Mouse (Mus musculus) adrenal gland (tissue): ENCODE data around the gene Higd1c.
"Not testable (repeated sequence)": the region's sequence is repeated elsewhere in the genome, so short reads cannot be mapped to it uniquely, and the experiment has no call there.

ENCODE experiments used
- intact Hi-C: fragments of 180-260 bp; cut with DNase I; formaldehyde crosslinking; loops from one replicate; pipeline ENCODE4 v1.15.1; 2025
- long read RNA-seq, 2 experiments: library from polyadenylated mRNA; unstranded; transcript quantifications; one replicate each; pipeline ENCODE4 v2.0.0; 2020; ENCODE audit warnings: borderline replicate concordance in 1 of 2; ENCODE audit not compliant: insufficient replicate concordance in 1 of 2

Higd1c gene
- long read RNA-seq, experiment 1 = 0 reads
- long read RNA-seq, experiment 2 = 0 reads

DNA sequence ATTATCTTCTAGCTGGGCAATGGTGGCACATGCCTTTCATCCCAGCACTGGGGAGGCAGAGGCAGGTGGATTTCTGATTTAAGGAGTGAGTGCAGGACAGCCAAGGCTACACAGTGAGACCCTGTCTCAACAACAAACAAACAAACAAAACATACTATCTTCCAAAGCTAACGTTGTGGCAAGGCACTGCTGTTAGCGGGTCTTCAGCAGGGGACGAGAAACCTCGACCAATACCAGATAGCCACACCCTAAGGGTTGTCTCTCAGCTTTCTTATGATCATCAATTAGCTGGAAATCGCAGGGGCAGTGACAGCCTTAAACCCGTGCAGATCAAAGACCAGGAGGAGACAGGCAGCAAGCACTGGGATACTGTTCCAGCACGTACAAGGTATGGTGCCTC lies at the start of gene Higd1c:
TSS of gene Higd1c (plus strand) at position 301 of the 400 bp plus-strand sequence.
- intact Hi-C loops = no loop called here

DNA sequence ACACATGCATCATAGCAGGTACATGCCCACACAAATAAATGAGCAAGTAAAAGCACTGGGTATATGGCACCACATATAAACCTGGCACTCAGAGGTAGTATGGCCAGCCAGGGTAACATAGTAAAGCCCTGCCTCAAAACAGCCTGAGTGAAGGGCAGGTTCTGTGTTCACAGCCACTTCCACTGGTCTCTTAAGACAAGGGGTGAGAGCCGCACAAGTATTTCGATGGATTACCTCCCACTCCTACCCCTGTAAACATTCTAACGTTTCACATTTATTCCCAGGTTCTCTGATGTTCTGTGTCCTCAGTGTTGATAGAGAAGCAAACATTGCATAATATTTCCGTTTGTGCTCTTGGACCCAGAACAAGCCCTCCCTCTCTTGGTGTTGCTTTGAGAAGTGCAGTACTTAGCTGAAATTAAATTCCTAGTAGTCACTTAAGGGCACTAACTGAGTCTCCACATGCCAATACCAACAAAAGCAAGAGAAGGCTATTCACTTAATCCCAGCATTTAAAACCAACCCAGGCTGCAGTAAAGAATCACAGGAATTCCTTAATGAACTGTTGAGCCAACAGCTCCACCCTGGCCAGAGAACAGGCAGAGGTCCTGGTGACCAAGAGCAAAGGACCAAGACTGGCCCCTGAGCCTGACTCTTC lies 46.2 kb upstream of the Higd1c start:
- intact Hi-C loops = not testable (repeated sequence)

DNA sequence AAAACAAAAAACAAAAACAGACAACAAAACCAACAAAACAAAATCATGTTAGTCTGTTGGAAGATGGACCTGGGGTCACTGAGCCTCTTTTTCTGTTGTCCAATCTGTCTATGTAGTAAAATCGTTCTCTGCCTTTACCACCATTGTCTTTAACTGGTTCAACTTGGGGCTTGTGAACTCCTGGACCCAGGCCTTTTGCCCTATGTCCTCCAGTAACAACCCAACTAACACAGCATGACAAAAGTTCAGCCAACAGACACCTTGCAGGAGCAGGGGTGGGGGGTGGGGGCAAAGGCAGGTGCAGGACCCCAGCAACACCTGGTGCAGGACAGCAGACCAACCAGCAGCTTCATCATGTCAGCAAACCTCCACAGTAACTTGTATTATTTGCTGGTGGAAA lies 44.5 kb upstream of the Higd1c start:
- intact Hi-C loops = no loop called here

DNA sequence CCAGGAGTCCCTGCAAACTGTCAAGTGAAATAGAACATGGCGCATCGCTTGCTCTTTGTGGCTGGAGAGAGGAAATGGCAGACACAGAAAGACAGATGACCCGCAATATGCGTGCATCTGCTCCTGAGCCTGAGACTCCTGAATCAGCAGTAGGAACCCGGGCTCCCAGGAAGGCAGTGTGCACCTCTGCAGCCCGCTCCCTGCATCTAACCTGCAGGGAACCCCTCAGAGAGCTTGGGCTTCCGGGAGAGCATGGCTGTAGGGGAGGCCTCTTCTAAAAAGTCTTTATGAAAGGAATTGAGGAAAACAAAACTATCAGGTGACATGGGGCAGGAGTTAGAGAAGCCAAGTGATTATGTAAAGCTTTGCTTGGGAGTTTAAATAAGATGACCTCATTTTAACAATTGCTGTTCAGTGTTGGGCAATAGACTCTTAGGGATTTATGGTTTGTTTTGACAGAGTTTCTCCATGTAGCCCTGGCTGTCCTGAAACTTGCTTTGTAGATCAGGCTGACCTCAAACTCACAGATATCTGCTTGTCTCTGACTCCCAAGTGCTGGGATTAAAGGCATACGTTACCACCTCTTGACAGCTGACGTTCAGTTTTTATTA lies 43.9 kb upstream of the Higd1c start:
- intact Hi-C loops = no loop called here

DNA sequence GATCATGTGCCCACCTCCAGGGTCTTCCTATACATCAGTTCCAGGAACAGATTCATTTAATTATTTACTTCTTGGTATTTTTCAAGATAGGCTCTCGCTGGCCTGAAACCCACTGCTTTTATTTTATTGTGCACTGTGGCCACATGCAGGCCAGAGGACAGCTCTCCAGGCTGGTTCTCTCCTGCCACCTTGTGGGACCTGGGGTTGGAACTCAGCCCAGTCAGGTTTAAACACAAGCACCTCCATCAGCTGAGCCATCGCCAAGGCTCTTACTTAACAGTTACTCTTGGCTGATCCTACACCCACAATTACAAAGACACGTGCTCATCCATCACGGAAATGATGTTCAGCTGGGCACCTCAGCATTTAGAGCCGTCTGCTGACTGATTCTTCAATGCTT lies 43.2 kb upstream of the Higd1c start:
- intact Hi-C loops = no loop called here

DNA sequence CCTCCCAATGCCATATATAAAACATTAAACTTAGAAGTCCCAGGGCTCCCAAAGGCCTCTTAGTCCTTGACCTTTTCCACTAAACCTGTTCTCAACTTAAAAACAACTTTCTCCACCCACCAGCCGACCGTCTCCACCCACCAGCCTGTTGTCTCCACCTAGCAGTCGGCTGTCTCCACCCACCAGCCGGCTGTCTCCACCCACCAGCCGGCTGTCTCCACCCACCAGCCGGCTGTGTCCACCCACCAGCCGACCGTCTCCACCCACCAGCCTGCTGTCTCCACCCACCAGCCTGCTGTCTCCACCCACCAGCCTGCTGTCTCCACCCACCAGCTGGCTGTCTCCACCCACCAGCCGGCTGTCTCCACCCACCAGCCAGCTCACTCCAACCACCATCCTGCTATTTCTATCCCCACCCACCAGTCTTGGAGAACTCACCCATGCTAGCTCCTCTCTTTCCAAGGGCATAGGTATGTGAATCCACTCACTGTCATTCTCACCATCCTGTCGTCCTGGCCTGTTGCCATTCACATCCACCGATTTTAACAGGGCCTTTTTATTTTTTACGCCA lies 40.2 kb upstream of the Higd1c start:
- intact Hi-C loops = no loop called here

DNA sequence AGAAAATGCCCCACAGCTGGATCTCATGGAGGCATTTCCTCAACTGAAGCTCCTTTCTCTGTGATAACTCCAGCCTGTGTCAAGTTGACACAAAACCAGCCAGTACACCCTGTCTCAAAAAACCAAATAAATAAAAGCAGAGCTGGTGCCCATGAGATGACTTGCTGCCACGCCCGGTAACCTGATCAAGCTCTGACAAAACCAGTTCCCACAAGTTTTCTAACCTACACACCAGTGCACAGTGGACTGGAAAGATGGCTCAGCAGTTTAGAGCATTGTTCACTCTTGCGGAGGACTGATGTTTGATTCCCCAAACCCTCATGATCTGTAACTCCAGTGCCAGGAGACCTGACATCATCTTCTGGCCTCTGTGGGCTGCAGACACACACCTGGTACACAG lies 39.1 kb upstream of the Higd1c start:
- intact Hi-C loops = no loop called here

DNA sequence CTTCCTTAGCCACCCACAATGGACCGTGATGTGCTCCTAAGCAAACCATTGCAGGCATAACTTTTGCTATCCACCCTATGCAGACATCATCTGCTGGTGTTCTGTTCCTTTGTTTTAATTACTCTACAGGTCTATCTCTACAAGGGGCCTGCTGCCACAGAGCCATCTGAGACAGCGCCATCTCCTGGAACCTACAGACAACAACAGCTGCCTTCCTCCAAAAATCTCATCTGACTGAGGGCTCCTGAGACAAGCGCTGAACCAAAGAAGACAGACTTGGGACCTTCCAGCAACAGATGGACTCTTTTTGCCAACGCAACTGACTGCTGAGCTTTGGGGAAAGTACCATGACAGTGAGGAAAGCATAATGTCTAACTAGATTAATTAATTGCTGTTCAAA lies 36.3 kb upstream of the Higd1c start:
- intact Hi-C loops = not testable (repeated sequence)

DNA sequence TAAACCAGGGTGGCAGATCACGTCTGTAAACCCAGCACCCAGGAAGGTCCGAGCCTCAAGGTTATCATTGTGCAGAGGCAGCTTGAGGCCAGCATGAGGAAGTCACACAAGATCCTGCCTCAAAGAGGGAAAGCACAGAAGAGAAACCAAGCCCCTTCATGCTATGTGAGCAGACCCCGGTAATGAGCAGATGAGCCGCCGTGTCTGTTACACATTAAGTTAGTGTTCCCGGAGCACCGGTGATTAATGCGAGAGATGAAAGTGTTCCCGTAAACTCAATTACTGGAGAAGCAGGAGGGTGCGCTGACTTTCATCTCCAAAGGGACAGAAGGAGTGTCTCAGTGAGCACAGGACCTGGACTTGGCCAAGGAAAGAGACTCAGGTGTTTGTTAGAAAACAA lies 35.0 kb upstream of the Higd1c start:
- intact Hi-C loops = not testable (repeated sequence)

DNA sequence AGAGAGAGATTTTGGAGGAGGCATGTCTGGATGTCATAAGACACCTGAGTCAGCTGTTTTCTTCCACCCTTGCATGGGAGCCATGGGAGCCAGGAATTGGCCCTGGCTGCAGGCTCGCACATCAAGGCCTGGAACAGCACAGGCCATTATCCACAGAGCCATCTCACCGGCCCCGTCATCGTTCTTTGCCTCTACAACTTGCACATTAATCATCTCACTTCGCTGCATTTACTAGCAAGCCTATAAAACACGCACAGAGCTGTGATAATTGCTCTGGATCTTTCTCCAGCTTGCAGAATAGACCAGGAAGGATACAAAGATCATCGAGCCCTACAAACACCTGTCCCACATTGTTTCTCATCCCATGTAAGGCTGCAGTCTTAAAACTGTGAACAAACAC lies 33.6 kb upstream of the Higd1c start:
- intact Hi-C loops = no loop called here

DNA sequence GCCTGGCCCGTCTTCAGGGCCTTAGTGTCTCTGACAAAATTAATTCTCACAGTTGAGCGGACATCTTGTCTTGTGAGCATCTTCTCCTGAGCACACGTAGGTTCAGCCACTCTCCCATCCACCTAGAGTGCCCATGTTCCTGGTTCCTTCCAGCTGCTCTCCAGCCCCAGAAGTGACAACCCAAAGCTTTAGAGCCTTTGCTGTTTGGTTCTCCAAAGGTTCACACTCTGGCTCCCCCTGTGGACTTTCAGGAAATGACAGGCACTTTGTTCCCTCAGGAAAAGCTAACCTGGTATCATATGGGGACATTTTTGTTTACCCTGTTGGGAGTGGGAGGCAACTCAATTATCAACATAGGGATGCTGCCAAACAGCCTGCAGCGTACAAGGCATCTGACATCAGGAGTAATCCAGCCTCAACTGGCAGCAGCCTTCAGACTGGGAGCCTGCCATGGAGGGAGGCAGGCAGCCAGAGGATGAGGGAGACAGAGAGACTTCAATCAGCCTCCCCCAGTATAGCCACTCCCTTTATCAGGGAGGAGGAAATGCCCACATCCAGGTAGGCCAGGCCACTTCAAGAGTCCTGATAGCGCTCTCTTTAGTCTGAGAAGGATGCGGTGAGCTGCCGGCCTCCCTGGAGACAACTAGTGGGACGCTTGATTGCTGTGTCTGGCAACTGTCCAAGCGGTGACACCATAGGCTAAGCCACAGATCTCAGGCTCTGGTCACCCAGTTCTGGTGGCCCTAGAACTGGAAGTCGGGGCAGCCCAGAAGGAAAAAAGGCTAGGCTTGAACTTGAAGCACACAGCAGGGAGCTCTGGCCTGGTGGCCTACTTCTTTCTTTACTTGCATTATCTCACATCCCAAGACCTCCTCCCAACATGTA lies 32.0 kb upstream of the Higd1c start:
- intact Hi-C loops = not testable (repeated sequence)

DNA sequence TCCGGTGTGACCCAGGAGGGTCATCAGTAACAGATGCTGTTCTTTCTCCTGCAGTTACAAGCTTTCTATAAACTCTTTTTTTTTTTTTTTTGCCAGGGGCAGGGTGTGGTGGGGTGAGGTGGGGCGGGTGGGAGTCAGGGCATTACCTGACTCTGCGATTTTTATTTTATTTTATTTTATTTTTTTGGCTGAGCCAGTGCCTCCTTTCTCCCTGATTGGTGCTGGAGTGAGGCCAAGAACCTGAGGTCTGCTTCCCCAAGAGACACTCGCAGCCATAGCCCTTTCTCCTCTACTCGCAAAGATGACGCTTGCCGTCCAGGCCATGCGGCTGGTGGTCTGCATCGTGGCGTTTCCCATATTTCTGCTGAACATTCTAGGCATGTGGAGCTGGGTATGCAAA lies 29.7 kb upstream of the Higd1c start, which contains the start of gene Mettl7a3:
TSS of gene Mettl7a3 (plus strand) at position 301 of the 400 bp plus-strand sequence.
- intact Hi-C loops = no loop called here

DNA sequence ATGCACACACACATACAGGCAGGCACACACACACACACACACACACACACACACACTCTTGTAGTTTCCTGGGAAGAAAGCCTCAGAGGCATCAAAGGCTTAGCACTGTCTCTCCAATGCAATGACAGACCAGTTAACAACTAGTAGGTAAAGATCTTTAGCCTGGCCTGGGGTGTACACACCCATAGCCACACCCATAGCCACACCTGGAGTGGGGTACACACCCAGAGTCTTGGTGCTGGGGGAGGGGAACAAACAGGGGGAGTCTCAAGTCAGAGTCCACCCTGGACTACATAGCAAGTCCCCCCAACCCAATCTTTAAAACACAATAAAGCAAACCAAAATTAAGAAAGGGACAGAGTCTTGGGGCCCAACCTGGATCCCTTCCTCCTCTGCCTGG lies 27.0 kb upstream of the Higd1c start:
- intact Hi-C loops = not testable (repeated sequence)

DNA sequence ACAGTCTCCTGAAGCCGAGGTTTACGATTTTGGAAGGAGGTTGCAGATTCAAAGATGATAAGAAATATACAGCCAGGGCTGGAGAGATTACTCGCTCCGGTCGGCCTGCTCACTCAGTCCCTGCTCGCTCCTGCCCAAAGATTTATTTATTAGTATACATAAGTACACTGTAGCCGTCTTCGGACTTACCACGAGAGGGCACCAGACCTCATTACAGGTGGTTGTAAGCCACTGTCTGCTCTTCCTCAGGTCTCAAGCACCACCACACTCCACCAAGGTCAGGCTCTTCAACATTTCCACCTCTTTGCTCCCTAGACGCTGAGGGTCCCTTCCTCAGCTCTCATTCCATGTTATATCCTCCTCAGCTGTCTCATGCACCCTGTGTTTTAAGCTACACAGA lies 26.5 kb upstream of the Higd1c start:
- intact Hi-C loops = not testable (repeated sequence)

DNA sequence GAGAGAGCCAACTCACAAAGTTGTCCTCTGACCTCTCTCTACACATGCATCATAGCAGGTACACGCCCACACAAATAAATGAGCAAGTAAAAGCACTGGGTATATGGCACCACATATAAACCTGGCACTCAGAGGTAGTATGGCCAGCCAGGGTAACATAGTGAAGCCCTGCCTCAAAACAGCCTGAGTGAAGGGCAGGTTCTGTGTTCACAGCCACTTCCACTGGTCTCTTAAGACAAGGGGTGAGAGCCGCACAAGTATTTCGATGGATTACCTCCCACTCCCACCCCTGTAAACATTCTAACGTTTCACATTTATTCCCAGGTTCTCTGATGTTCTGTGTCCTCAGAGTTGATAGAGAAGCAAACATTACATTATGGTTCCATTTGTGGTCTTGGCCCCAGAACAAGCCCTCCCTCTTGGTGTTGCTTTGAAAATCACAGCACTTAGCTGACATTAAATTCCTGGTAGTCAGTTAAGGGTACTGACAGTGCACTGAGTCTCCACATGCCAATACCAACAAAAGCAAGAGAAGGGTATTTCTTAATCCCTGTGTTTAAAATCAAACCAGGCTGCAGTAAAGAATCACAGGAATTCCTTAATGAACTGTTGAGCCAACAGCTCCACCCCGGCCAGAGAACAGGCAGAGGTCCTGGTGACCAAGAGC lies 22.9 kb upstream of the Higd1c start:
- intact Hi-C loops = not testable (repeated sequence)

DNA sequence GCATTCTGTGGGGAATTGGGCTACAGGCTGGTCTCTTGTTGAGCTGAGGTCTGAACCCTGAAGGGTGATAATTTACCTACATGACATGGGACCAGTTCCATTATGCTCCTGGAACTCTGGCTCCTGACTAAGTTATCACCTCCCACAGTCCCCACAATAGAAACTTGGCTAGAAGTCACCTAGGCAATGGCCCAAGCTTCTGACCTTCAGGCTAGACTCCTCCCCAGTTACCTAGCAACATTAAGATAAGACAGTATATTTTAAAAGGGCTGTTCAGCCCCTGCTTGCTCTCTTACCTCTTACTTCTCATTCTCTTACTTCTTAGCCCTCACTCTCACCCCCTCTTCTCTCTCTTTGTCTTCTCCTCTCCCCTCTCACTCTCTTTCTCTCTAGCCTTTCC lies 18.9 kb upstream of the Higd1c start:
- intact Hi-C loops = no loop called here

DNA sequence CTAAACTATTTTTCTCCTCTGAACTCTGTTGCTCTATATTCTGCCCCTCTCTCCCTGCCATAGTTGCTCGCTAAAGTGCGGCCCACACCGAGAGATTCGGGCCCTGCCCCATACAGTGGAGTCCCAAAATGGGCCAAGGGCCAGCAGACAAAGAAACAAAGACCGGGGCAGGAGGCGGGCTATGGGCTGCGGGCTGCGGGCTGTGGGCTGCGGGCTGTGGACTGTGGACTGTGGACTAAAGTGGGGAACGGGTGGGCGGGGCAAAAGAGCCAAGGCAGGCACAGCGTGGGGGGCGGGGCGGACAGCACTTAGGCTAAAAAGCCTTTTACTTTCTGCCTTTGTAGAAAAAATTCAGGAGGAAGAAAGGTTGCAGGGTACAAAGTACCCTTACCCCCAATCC lies 17.6 kb upstream of the Higd1c start:
- intact Hi-C loops = no loop called here

DNA sequence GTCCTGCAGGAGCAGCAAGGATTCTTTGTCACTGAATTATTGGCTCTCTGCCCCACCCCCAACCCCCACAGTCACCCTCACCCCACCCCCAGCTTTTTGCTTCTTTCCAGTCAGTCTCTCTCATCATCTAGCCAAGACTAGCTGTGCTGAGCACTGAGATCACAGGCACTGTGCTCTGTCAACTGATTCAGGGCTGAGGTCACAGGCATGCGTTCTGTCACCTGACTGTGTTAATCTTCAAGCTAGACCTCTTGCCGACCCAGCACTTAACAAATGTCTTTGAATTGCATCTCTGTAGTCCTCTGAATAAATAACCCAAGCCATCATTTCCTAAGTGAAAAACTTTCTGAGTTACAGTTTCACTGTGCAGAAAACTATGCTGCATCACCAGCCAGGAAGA lies 14.8 kb upstream of the Higd1c start:
- intact Hi-C loops = no loop called here

DNA sequence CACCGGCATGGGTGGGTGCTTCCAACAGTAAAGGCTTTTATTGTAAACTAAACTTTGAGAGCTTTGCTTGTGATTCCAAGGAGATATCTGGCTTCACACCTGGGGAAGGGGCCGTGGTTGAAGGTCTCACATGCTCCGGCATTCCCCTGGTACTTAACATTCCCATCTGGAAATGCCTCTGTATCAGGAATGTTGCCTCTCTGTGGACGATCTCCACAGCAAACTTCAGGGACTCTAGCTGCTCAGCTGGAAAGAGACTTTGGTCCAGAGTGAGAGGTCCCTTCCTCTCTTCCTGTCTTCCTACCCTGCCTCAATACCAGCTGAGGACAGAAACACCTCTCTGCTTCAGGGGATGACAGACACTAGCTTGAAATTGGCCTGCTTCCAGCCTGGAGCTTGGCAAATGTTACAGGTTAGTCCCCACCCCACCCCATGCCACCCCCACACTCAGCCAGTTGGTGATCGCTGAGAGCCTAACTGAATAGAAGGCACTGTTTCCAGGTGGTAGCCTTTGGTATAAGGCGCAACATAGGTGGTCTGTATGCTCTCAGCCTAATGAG lies 12.8 kb upstream of the Higd1c start:
- intact Hi-C loops = no loop called here

DNA sequence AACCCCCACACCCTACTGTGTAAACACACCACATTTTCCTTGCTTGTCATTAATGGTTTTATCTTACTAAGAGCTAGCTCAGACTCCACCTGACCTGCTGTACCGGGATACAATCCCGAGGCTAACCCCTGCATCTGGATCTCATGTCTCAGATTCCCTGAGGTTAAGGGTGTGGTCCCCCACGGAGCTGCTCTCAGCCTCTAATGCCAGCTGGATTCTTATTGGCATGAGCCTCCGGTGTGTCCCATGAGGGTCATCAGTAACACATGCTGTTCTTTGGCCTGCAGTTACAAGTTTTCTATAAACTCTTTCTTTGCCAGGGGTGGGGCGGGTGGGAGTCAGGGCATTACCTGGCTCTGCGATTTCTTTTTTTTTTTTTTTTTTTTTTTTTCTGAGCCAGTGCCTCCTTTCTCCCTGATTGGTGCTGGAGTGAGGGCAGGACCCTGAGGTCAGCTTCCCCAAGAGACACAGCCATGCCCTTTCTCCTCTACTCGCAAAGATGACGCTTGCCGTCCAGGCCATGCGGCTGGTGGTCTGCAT lies 11.6 kb upstream of the Higd1c start, which contains the start of the genes Methig1 and Mettl7a2:
TSS of gene Methig1 (plus strand) at position 439 of the 540 bp plus-strand sequence.
TSS of gene Mettl7a2 (plus strand) at position 490 of the 540 bp plus-strand sequence.
- intact Hi-C loops = no loop called here
